Mouse (Mus musculus): ENCODE data around the gene Tmod1.

The Tmod1 gene

DNA sequence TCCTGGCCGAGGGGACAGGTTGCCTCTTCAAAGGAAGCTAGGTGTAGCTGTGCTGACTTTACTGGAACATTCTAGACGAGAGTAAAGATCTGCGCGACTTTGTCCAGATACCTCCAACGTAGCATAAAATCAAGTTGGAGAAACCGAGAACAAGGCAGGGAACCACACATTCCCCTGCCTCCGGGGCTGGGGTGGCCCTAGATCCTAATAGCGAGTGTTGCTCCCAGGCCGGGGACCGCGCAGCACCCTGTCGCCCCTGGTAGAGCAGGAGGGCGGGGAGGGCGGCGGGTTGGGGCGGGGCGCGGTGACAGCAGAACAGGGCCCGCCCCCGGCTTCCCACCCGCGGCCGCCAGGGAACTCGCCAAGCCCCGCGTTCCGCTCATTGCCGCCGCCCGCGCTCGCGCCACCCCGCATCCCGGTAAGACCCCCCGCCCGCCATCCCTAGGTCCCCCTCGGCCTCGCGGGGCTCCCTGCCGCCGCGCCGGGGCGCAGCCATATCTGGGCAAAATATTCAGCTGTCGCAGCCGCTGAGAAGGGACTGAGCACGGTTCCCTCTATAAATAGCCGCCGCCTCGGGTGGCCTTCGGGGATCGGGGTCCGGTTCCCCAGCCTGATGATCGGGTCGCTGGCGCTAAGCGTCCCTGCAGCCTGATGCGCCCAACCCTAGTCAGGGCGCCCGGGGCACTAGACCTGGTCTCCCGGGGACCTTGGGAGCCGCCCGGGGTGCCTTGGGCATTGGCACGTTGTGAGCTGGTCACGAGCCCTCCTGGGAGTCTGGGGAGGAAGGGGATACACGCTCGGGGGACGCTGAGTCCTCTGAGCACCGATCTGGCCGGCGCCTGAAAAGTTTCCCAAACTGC is at the start of gene Tmod1:
TSS of gene Tmod1 (plus strand) at position 44 of the 860 bp plus-strand sequence.
- DNase-seq (ENCODE audit: low read depth), result no peak

GRCm38 (mm10) chr4:45990427-45991135 is 48.2 kb upstream of the Tmod1 start:
- no peak for DNase-seq (ENCODE audit: low read depth)

DNA sequence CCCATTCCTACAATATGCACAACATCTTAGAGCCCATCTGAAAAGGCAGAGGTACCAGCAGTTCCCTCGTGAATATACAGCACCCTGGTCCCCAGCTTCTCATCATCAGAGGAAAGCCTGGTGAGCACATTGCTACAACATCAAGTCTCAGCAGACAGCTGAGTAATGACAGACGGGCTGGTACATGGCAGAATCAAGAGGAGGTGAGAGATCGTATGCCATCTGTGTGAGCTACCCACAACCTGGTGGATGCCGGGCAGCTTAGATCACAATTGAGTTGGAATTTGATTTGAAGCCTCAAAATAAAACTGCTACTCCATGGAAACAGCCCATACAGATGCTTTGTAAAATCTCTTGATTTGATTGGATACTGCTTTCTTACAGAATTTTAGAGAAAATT is 40.2 kb upstream of the Tmod1 start:
- no peak for DNase-seq (ENCODE audit: low read depth)

- peak; percentile 17 for DNase-seq (ENCODE audit: low read depth)
These were observed 30.5 kb upstream of the Tmod1 start for GRCm38 (mm10) chr4:46008142-46008793.

GRCm38 (mm10) chr4:46011698-46012097 is 27.0 kb upstream of the Tmod1 start:
- DNase-seq (ENCODE audit: low read depth), result no peak

- no peak for DNase-seq (ENCODE audit: low read depth)
These were observed 23.1 kb upstream of the Tmod1 start for GRCm38 (mm10) chr4:46015605-46016004.

DNA sequence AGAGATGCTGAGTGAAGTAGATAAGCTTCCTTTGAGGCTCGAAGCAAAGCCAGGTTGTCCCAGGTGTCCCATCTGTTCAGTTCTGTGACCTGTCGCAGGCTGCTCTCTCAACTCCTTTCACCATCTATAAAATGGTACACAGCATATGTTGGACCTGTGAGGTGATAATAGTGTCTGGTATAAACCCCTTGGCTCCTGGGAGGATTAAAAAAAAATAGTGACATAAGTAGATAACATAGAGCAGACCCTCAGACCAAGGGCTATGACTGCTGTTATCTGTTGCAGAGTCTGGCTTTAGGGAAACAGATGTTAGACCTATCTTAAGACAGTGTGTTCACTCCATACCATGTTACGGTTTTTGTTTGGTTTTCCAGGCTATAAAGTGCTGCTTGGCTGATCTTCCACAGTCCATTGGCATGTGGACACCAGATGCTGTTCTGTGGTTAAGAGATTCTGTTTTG is 15.7 kb upstream of the Tmod1 start:
- DNase-seq (ENCODE audit: low read depth), result no peak

DNA sequence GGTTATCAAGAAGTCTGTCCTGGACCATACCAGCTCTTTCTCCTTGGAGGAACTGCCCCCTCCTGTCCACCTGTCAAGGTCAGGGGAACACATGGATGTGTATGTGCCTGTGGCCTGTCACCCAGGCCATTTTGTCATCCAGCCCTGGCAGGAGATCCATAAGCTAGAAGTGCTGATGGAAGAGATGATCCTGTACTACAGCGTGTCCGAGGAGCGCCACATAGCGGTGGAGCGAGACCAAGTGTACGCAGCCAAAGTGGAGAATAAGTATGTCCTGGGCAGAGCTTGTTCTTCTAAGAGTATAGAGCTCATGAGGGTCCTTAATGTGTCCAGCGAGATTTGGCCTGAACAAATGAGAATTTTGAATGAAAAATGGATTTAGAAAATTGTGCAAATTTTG is 12.8 kb upstream of the Tmod1 start:
- DNase-seq (ENCODE audit: low read depth), result no peak

DNA sequence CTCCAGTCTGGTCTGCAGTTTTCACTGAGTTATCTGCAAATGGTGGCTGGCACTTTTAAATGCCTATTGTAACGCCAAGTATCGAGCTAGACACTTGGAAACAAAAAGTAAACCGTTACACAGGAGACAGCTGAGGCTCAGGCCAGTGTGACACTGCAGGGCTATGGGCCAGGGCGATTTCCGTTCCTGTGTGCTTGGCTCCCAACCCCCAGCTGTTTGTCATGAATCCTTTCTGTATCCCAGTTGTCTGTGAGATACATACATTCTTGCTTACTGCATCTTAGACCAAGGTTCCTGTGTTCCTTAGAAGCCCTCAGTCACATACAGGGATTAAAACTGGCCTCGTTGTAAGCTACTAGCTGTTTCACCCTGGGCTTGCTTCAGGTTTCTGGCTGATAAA is 10.5 kb upstream of the Tmod1 start:
- DNase-seq (ENCODE audit: low read depth), result no peak

DNA sequence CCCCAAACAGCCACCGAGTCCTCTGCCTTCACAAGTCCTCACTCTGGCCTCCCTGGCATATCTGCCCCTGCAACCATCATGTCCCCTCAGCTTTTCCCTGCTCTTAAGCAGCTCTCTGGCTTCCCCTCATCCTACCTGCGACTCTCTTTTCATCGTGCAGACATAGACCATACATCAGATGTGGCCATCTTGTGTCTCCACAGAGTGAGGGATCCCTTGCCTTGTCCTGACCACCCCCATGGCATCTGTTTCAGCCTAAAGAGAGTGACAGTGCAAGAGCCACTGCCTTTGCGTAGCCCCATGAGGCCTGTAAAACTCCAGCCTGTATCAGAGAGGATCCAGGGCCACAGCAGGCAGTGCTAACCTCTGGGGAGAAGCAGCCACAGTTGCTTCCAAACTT is 10.0 kb upstream of the Tmod1 start:
- DNase-seq (ENCODE audit: low read depth), result no peak

DNA sequence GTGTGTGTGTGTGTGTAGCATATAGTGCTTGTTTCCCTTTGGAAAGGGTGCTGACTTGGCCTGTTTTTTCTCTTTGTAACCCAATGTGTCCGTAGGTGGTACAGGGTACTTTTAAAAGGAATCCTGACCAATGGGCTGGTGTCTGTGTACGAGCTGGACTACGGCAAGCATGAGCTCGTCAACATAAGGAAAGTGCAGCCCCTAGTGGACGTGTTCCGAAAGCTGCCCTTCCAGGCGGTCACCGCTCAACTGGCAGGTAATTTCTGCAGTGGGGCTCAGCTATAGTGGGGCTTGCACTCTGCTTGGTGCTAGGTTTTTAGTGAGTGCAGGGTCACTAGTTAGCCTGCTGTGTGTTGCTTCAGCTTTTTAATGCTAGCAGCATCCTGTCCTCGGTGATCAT is 9.2 kb upstream of the Tmod1 start:
- DNase-seq (ENCODE audit: low read depth), result no peak

GRCm38 (mm10) chr4:46032448-46032847 is 6.3 kb upstream of the Tmod1 start:
- no peak for DNase-seq (ENCODE audit: low read depth)

DNA sequence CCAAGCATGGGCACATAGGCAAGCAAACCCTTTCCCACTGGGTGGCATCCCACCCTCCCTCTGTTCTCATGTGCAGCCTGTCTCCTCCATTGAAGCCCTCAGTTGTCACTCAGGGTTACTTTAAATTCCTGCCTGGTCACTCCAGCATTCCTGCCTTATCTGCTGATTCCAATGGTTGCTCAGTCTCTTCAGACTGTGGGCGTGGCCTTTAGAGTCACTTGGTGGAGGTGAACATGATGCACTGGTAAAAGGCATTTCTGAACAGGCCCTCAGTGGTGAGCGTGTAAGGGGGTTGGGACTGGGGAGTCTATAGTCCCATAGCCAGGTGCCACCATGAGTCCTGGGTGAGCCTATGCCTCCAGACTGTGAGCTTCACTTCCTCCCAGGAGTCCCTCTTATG is 5.5 kb upstream of the Tmod1 start:
- DNase-seq (ENCODE audit: low read depth), result no peak

DNA sequence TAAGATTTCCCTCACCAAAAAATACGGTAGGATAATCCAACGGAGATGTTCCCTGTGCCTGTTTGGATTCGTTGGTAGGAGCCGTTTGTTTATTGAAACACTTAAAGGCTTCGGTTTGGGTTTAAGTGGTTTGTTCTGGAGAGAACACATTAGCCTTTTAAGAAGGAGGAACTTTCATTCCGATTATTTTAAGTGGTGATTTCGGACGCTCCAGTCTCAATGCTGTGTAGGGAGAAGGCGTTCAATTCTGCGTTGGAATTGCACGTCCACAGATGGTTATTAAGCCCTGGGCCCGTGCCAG is 194 bp upstream of the Tmod1 start:
- DNase-seq (ENCODE audit: low read depth), result no peak

DNA sequence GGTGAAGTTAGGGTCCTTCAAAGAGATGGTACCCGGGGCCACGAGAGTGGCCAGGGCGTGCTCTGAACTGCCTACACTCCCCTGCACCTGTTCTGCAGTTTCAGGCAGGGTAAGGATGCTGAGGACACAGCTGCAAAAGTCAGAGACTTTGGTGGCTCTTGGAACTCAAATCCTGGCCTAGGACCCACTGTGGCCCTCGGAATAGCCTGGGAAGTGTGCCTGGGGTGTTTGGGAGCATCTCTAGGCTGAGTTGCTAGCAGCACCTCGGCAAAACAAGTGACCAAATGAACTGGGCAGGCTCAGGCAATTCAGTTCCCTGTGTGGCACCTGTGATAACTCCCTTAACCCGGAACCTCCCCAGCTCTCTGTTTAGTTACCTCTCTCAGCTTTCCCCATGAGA is 1.2 kb downstream of the Tmod1 start:
- no peak for DNase-seq (ENCODE audit: low read depth)

DNA sequence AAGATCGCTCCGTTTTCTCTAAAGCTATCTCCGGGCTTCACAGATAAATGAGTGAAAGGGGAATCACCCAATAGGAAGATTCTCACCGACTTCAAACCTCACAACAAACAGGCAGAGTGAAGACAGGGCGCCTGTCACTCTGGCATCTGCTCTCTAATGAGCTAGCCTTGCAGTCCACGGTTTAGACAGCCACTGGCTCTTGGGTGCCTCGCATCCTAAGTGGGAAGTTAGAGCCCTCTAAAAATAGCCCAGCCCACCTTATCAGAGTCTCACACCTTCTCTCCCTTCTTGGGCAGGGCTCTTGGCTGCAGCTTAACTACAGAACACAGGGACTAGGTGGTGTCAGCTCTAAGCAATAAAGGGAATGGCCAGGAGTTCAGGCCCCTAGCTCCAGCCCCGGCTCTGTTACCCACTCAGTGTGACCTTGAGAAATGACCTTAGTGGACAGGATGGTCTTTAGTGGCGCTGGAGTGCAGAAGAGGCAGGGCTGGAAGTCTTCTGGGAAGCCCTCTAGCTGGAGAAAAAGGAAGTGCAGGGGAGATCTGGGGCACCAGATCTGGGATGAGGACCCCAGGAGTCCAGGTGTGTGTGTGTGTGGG is 2.0 kb downstream of the Tmod1 start:
- peak; percentile 51 for DNase-seq (ENCODE audit: low read depth)

- no peak for DNase-seq (ENCODE audit: low read depth)
These were observed 3.2 kb downstream of the Tmod1 start for GRCm38 (mm10) chr4:46041761-46042504.

GRCm38 (mm10) chr4:46042505-46042850 is 3.7 kb downstream of the Tmod1 start:
- no peak for DNase-seq (ENCODE audit: low read depth)

DNA sequence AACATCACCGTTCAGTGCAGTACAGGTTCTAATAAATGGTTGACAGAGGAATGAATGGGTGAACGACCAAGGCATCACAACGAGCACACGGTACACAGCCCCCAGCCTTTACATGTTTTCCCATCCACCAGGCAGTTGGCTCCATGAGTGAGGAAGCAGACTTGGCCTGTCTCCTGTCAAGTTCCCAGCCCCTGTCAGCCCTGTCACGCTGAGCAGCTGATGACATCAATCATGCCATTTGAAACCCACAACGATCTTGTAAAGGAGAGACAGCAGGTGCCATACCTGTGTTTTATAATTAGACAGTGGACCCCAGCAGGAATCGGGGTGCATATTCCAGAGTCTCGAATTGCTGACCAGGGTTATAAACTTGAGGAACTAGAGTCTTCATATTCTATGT is 4.6 kb downstream of the Tmod1 start:
- no peak for DNase-seq (ENCODE audit: low read depth)

DNA sequence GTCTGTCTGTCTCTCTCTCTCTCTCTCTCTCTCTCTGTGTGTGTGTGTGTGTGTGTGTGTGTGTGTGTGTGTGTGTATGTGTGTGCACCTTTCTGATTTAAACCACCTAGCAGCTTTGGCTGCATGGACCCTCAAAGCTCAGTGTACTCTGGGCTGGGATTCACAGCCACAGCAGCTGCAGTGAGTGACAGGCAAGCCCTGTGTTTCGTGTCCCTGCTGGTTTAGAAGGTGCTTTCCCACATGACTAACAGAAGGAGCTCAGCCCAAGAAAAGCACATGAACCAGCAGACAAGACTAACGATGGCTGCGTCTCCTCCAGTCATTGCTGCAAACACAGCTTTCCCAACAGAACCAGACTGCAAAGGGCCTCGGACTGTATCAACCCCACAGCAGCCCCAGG is 9.2 kb downstream of the Tmod1 start:
- no peak for DNase-seq (ENCODE audit: low read depth)

DNA sequence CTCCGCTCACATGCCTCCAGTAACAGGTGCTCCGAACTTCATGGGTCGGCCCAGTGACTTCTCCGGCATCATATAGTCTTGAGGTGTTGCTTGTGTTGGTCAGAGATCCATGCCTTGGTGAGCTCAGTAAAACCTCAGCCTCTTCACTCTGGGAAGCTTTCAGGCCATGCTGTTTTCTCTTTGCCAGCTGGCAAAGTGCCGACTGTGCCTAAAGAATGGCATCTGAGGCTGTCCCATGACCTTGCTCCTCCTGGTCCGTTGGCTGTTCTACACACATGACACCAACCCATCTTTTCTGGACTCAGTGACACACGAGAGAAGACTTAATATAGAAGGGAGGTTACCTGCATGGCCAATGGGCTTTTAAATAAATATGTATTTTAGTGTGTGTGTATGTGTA is 9.7 kb downstream of the Tmod1 start:
- DNase-seq (ENCODE audit: low read depth), result no peak

Measured in c-Kit-positive CD71-negative TER-119-negative erythroid progenitor cells, embryonic 14.5 days (primary cell).